Mouse (Mus musculus) inflammation-experienced regulatory T-cells, adult 6 months (primary cell): ENCODE results near the gene Vwa3a. TPM values are rescaled to one million over a fixed set of nuclear protein-coding genes. Genes with fewer than 3 reads are reported as not detected.
"Not testable (repeated sequence)": the region's sequence is repeated elsewhere in the genome, so short reads cannot be mapped to it uniquely, and the experiment has no call there.

ENCODE experiments used
- ATAC-seq: one replicate; pipeline ENCODE4 v1.8.0; 2017
- polyA plus RNA-seq, 3 experiments: library from polyadenylated mRNA; unstranded; fragments of 100-300 nt; shearing (Covaris generic); gene quantifications; one replicate each; pipeline ENCODE4 v1.2.1; 2017

The Vwa3a gene
- not detected for polyA plus RNA-seq

GRCm38 (mm10) chr7:120739018-120739417, at the start of gene Vwa3a:
Gene Vwa3a, plus strand, starts transcription at chr7:120739318.
- no peak for ATAC-seq

GRCm38 (mm10) chr7:120690634-120691033, 48.5 kb upstream of the Vwa3a start:
- no peak for ATAC-seq

- ATAC-seq, result peak; percentile 38
Measured at GRCm38 (mm10) chr7:120693831-120694375, 45.2 kb upstream of the Vwa3a start.

GRCm38 (mm10) chr7:120695196-120695595, 43.9 kb upstream of the Vwa3a start:
- no peak for ATAC-seq

- no peak for ATAC-seq
Measured at GRCm38 (mm10) chr7:120695641-120696040, 43.5 kb upstream of the Vwa3a start.

DNA sequence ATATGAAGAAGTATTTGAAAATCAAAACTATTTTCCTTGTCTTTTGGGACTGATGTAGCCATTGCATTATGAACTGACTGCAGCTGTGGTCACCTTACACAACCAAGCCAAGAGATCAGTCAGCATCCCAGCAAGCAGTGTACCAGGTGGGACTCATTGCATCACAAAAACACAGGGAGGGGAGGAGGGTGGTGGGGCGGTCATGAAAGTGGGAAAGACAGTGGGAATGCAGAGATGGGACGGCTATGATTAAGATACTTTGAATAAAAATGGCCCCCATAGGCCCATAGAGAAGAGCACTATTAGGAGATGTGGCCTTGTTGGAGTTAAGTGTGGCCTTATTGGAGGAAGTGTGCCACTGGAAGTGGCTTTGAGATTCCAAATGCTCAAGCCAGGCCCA, 42.8 kb upstream of the Vwa3a start:
- no peak for ATAC-seq

GRCm38 (mm10) chr7:120699586-120699985, 39.5 kb upstream of the Vwa3a start:
- peak; percentile 70 for ATAC-seq

- ATAC-seq, result no peak
Measured at GRCm38 (mm10) chr7:120703888-120704287, 35.2 kb upstream of the Vwa3a start.

DNA sequence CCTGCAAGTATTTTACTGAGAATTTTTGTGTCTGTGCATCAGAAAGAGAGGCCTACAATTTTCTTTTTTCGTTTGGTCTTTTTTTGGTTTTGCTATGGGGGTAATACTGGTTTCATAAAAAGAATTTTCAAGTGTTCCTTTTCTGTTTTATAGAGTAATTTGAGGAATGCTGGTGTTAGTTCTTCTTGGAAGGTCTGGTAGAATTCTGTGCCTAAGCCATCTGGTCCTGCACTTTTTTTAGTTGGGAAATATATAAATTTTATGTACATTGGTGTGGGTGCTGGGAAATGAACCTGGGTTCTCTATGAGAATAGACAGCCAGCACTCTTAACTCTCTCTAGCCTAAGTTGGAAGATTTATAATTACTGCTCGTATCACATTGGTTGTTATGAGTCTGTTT, 27.0 kb upstream of the Vwa3a start:
- no peak for ATAC-seq

DNA sequence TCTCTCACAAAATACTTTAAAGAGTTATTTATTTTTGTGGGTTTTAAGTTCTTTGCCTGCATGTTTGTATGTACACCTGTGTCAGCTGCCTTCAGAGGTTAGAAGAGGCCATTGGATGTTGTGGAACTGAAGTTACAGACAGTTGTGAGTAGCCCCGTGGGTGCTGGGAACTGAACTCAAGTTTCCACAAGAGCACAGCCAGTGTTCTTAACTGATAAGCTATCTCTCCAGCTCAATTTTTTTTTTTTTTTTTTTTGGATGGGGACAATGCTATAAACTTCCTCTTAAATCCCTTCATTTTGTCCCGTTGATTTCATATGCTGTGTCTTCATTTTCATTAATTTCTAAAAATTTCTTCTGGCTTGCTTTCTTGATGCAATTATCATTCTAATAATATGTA, 25.9 kb upstream of the Vwa3a start:
- no peak for ATAC-seq

DNA sequence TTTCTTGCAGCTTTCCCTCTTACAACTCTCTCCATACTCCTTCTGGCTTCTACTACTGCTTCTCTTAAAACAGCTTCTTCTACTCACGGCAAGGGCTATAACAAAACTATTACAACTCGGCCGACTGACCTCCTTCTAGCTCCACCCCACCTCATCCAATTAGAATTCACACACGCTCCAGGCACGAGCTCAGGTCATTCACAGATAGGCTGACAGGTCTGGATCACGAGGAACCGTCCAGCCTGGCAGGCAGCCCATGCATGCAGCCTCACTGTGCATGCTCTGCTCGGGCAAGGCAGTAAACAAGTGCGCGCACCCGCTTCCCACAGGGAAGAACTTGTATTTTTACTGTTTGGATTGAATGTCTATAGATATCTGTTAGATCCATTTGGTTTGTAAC, 25.2 kb upstream of the Vwa3a start:
- ATAC-seq, result not testable (repeated sequence)

GRCm38 (mm10) chr7:120717261-120717660, 21.9 kb upstream of the Vwa3a start:
- ATAC-seq, result no peak

DNA sequence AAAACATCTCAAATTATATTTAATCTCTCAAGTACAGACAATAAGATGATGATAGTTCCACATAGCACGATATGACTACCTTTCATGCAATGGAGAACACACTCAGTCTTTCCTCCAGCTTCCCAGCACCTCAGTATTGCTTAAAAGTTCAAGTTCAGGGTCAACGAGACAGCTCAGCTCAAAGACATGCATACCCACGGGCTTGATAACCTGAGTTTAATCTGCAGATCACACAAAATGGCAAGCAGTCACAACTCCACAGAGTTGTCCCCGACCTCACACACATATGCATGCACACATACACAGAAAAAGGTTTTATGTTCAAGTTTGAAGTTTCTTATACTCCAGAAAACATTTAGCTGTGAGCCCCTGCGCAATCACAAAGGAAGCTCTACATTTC, 18.1 kb upstream of the Vwa3a start:
- no peak for ATAC-seq

- ATAC-seq, result no peak
Measured at GRCm38 (mm10) chr7:120721456-120721855, 17.7 kb upstream of the Vwa3a start.

GRCm38 (mm10) chr7:120722063-120722462, 17.1 kb upstream of the Vwa3a start:
- ATAC-seq, result peak; percentile 70

- ATAC-seq, result no peak
Measured at GRCm38 (mm10) chr7:120722839-120723278, 16.3 kb upstream of the Vwa3a start.

GRCm38 (mm10) chr7:120727581-120727980, 11.5 kb upstream of the Vwa3a start:
- ATAC-seq, result peak; percentile 70

- peak; percentile 64 for ATAC-seq
Measured at GRCm38 (mm10) chr7:120729635-120730034, 9.5 kb upstream of the Vwa3a start.

GRCm38 (mm10) chr7:120732906-120733305, 6.2 kb upstream of the Vwa3a start:
- no peak for ATAC-seq

DNA sequence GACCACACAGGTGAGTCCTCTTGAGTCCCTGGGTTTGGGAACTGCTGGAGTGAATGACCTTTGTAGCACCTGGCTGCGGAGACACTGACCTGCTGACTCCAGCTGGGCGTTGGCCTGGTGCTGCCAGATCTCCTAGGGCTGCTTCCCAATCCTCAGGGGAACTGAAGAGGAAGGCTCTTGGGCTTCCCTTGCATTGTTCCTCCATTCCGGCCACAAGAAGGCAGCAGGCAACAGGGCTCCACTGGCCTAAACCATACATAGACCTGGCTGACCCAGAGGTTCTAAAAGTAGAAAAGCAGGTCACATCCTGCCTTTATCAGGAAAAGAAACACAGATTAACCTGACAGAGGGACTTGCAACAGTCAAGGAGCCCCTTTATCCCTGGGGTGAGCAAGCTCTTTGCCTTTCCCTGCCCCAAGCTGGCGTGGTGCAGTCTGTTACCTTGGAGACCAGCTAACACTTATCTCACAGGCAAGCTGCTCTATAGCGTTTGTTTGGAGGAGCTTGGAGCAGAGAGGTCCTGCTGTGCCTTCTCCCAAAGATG, 512 bp downstream of the Vwa3a start:
- no peak for ATAC-seq

- no peak for ATAC-seq
Measured at GRCm38 (mm10) chr7:120743366-120744351, 4.5 kb downstream of the Vwa3a start.

DNA sequence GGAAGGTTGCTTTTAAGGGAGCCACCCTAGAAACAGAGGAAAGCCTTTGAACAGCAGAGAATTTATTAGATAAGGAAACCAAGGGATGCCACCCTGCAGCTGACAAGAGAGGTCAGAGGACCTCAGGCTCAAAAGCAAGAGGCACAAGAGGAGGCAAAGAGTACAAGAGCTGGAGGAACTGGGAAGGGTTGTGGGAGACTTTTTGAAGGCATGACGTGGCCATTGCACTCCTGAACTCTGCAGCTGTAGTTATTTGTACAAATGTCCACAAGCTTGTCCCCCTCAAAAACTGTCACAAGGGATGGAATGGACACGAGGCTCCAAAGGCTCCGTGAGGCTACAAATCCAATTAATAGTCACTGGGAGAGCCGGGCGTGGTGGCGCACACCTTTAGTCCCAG, 5.5 kb downstream of the Vwa3a start:
- ATAC-seq, result no peak

- ATAC-seq, result no peak
Measured at GRCm38 (mm10) chr7:120746029-120746428, 6.9 kb downstream of the Vwa3a start.

DNA sequence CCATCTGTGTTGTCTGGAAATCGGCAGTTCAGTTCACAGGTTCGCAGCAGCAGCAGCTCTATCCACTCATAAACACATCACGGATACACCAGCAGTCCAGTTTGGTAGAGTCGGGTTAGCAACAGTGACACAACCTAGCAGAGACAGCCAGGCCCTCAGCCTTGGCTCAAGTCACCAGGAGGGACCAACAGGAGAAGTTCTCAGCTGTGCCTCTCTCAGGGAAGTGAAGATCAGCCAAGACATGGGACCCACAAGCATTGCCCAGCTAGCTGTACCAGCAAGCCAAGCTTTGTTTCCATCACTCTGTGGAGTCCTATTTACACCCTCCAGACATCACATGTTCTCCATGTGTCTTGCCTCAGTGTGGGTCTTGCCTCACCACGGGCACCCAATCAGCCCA, 7.7 kb downstream of the Vwa3a start:
- no peak for ATAC-seq
